Mouse (Mus musculus) effector memory CD4-positive, alpha-beta T cell, adult 5 months (primary cell): Measurements from ENCODE around the gene Vldlr. TPM values are rescaled to one million over a fixed set of nuclear protein-coding genes. Genes with fewer than 3 reads are reported as not detected.

Source experiments
- polyA plus RNA-seq: library from polyadenylated mRNA; unstranded; fragments of 100-300 nt; shearing (Covaris generic); gene quantifications from one replicate; pipeline ENCODE4 v1.2.1, GENCODE M21; 2017

The Vldlr gene
- polyA plus RNA-seq: not detected

GRCm38 (mm10) chr19:27216318-27216717 is at the start of gene Vldlr:
Gene Vldlr (plus strand): TSS chr19:27216484.

Other genes with a start within 250 kb of the Vldlr start
- not detected for gene Kcnv2, start 106.1 kb downstream of the Vldlr start, polyA plus RNA-seq
- gene Pum3, start 213.3 kb downstream of the Vldlr start, polyA plus RNA-seq: 57.6 TPM